Mouse (Mus musculus): Measurements from ENCODE around the gene Gm8082.
"Not testable (repeated sequence)": the region's sequence is repeated elsewhere in the genome, so short reads cannot be mapped to it uniquely, and the experiment has no call there.

The Gm8082 gene

DNA sequence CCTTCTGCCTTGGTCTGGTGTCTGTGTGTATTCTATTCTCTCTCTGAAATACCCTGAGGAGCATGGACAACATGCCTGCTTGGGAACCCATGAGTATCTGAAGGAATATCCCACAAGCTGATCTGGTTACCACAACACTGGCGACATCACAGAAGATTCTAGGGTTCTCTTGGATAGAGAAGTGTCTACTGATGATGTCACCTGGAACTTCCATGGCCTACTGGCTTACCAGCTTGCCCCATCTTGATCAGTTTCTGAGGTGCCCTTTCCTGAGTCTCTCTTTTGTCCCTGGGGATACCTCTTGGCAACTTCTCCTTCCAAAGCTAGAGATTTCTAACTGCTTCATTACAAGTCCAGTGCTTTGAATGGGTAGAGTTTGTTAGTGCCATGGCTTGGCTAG lies at the start of gene Gm8082:
Gene Gm8082 (minus strand): TSS at position 101 of the 400 bp plus-strand sequence.
- not testable (repeated sequence) for DNase-seq

- DNase-seq = not testable (repeated sequence)
Measured at GRCm38 (mm10) chr14:43015528-43015927, 22.1 kb upstream of the Gm8082 start, which contains the start of gene Gm10376. Gene Gm10376, minus strand, starts transcription at chr14:43015628.
